Mouse (Mus musculus) stomach, postnatal 0 days (tissue): Measurements from ENCODE around the gene Mthfd2l.

ENCODE experiments used
- CTCF ChIP-seq: IDR thresholded peaks from 2 replicates; pipeline ENCODE4 v1.5.1; 2016; ENCODE audit warnings: antibody characterized with exemption, low read depth, mild to moderate bottlenecking, moderate library complexity
- EP300 ChIP-seq: optimal IDR thresholded peaks from 2 replicates; pipeline ENCODE3; 2016; ENCODE audit warnings: antibody characterized with exemption

DNA sequence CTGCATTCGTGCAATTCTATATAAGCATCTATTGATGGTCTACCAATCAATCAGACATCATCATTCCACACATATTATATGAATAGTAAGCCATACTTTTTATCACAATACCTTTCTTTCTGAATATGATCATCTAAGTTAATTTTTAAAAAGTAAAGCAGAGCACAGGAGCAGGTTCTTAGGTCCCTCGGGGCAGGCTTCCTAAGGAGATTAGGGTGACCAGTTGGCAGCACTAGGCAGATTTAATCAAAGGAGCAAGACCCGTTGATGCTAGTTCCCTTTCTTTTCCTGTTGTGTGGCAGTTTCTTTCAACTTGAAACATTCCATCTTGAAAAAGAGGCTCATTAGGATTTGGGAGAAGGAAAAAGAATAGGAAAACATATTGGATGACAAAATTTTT, 57.2 kb downstream of the Mthfd2l start:
- TF ChIP-seq CTCF: no peak
- no peak for TF ChIP-seq EP300
